Comparison of ENCODE assay signal across 26 mouse cellular contexts in the genomic region with DNA sequence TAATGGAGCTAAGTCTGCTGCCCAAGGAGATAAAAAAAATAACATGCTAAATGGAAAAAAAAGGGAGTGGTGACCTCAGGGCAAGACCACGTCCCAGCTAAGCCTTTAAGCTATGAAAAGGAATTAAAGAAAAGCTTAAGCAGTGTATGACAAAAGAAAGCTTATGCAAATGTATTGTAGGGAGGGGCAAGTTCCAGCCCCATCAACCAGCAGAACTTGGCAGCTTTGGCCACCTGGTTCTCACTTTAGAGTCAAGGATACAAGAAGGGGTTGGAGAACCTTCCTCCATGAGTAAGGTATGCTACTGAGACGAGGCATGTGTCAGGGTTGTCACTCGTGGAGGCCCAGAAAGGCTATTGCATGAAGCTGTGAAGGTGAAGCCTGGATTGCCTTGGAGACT.
"Had no signal": no experiment of that assay in that cellular context is flagged by ENCODE, and none has a peak within 500 bp of the region (broad histone marks: within the 10 kb centered on the region; RNA-seq: fewer than 3 reads in every experiment).

No protein-coding gene starts in this region.

- H3K36me3 ChIP-seq: kidney, embryonic 15.5 days; limb, embryonic 12.5 days; limb, embryonic 15.5 days; liver, embryonic 12.5 days; liver, embryonic 15.5 days; lung, embryonic 15.5 days; neural tube, embryonic 12.5 days; neural tube, embryonic 15.5 days had no signal

- H3K27ac ChIP-seq: kidney, embryonic 15.5 days; left cerebral cortex, adult 2 months; limb, embryonic 12.5 days; limb, embryonic 15.5 days; liver, embryonic 12.5 days; liver, embryonic 15.5 days; lung, embryonic 15.5 days; neural tube, embryonic 12.5 days; neural tube, embryonic 15.5 days; stomach, postnatal 0 days had no signal

- H3K4me3 ChIP-seq: kidney, embryonic 15.5 days; left cerebral cortex, adult 2 months; limb, embryonic 12.5 days; limb, embryonic 15.5 days; liver, embryonic 12.5 days; liver, embryonic 15.5 days; lung, embryonic 15.5 days; megakaryocyte, embryonic 14.5 days; neural tube, embryonic 12.5 days; neural tube, embryonic 15.5 days had no signal

- H3K4me2 ChIP-seq: kidney, embryonic 15.5 days; limb, embryonic 12.5 days; limb, embryonic 15.5 days; liver, embryonic 12.5 days; liver, embryonic 15.5 days; lung, embryonic 15.5 days; neural tube, embryonic 12.5 days; neural tube, embryonic 15.5 days had no signal

- H3K9ac ChIP-seq: kidney, embryonic 15.5 days; limb, embryonic 12.5 days; limb, embryonic 15.5 days; liver, embryonic 12.5 days; liver, embryonic 15.5 days; lung, embryonic 15.5 days; neural tube, embryonic 12.5 days; neural tube, embryonic 15.5 days had no signal

- H3K27me3 ChIP-seq: kidney, embryonic 15.5 days; limb, embryonic 15.5 days; liver, embryonic 12.5 days; liver, embryonic 15.5 days; lung, embryonic 15.5 days; megakaryocyte, embryonic 14.5 days; neural tube, embryonic 12.5 days; neural tube, embryonic 15.5 days had no signal

- H3K4me1 ChIP-seq: kidney, embryonic 15.5 days; limb, embryonic 12.5 days; limb, embryonic 15.5 days; liver, embryonic 12.5 days; liver, embryonic 15.5 days; lung, embryonic 15.5 days; megakaryocyte, embryonic 14.5 days; neural tube, embryonic 12.5 days; neural tube, embryonic 15.5 days had no signal

- ATAC-seq: liver, embryonic 12.5 days had no signal

- H3K9me3 ChIP-seq: kidney, embryonic 15.5 days; limb, embryonic 12.5 days; limb, embryonic 15.5 days; liver, embryonic 12.5 days; liver, embryonic 15.5 days; lung, embryonic 15.5 days; neural tube, embryonic 12.5 days; neural tube, embryonic 15.5 days had no signal

- DNase-seq: kidney, adult 11 months; kidney, adult 8-10 months; kidney, postnatal 10 days; kidney, postnatal 36 days; layer of hippocampus, postnatal 36 days; left cerebral cortex, postnatal 4 days; lung, adult 18-20 months; lung, postnatal 10 days; lung, postnatal 36 days; right cerebral cortex, adult 18-20 months; right cerebral cortex, postnatal 14 days; right cerebral cortex, postnatal 4 days; thymus, adult 2 months; thymus, postnatal 14 days; thymus, postnatal 4 days had no signal
